Mouse (Mus musculus): ENCODE measurements at regions not wholly inside any gene's neighbourhood (a gene's known extent, or its start where the extent isn't known, plus 50 kb on each side); places are given as distances from the start of the nearest gene placed in this dataset.
A peak's percentile ranks its signal among the peaks of the same experiment; 100 is the strongest.

- Histone ChIP-seq H3K9ac (ENCODE audit: low read length) (no peak overlapping the region), H3K9me3 (ENCODE audit: control insufficient read depth, low read length) (no peaks in the 10 kb centered on the region), H3K36me3 (ENCODE audit: control insufficient read depth, insufficient read depth, low read length) (no peaks in the 10 kb centered on the region), H3K27ac (replicated peaks) (no peak overlapping the region), H3K27me3 (ENCODE audit: control insufficient read depth, insufficient read depth, low read length) (no peaks in the 10 kb centered on the region), H3K4me1 (replicated peaks; ENCODE audit: control insufficient read depth, insufficient read depth) (no peaks in the 10 kb centered on the region), H3K4me3 (ENCODE audit: low read depth, low read length) (no peak overlapping the region), H3K4me2 (replicated peaks; ENCODE audit: low read depth) (no peak overlapping the region)
- WGBS, result 62% methylated on average over 4 of the region's 4 CpGs
- ATAC-seq (ENCODE audit: low FRiP score, low TSS enrichment) (no peak), DNase-seq (ENCODE audit: low spot score) (no peak)
- TF ChIP-seq CTCF (IDR thresholded peaks at IDR 0.05; ENCODE audit: low read depth) (no peak), EP300 (optimal IDR thresholded peaks at IDR 0.05) (no peak)
Observed at GRCm38 (mm10) chr4:31395538-31395937, 568.4 kb upstream of the Map3k7 start.

DNA sequence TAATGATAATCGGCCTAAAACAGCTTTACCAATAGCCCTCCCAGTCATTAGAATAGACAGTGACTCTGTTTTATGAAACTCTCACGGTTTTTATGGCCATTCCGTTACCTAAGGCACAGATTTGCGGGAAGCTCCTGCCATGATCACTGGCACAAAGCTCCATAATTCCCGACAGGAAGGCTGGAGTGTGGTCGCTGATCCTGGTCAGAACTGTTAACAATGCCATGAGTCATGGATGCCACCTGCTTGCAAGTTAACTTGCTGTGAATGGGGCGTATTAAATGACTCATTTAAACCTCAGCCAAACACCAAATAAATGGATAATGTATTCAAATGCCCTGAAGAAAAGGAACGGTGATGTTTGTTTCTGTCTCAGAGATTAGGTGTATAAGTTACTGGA, 559.9 kb upstream of the Map3k7 start:
- no peak overlapping the region for H3K27ac ChIP-seq (replicated peaks)
- H3K9ac ChIP-seq (ENCODE audit: low read length), result no peak overlapping the region
- no peaks in the 10 kb centered on the region for H3K9me3 ChIP-seq (ENCODE audit: control insufficient read depth, low read length)
- no peak for TF ChIP-seq EP300 (optimal IDR thresholded peaks at IDR 0.05)
- no peak for TF ChIP-seq CTCF (IDR thresholded peaks at IDR 0.05; ENCODE audit: low read depth)
- no peaks in the 10 kb centered on the region for H3K36me3 ChIP-seq (ENCODE audit: control insufficient read depth, insufficient read depth, low read length)
- no peak overlapping the region for H3K4me3 ChIP-seq (ENCODE audit: low read depth, low read length)
- H3K4me1 ChIP-seq (replicated peaks; ENCODE audit: control insufficient read depth, insufficient read depth), result no peaks in the 10 kb centered on the region
- no peak overlapping the region for H3K4me2 ChIP-seq (replicated peaks; ENCODE audit: low read depth)
- WGBS, result 56% methylated on average over 8 of the region's 8 CpGs
- DNase-seq (ENCODE audit: low spot score) (no peak), ATAC-seq (ENCODE audit: low FRiP score, low TSS enrichment) (no peak)
- no peaks in the 10 kb centered on the region for H3K27me3 ChIP-seq (ENCODE audit: control insufficient read depth, insufficient read depth, low read length)

DNA sequence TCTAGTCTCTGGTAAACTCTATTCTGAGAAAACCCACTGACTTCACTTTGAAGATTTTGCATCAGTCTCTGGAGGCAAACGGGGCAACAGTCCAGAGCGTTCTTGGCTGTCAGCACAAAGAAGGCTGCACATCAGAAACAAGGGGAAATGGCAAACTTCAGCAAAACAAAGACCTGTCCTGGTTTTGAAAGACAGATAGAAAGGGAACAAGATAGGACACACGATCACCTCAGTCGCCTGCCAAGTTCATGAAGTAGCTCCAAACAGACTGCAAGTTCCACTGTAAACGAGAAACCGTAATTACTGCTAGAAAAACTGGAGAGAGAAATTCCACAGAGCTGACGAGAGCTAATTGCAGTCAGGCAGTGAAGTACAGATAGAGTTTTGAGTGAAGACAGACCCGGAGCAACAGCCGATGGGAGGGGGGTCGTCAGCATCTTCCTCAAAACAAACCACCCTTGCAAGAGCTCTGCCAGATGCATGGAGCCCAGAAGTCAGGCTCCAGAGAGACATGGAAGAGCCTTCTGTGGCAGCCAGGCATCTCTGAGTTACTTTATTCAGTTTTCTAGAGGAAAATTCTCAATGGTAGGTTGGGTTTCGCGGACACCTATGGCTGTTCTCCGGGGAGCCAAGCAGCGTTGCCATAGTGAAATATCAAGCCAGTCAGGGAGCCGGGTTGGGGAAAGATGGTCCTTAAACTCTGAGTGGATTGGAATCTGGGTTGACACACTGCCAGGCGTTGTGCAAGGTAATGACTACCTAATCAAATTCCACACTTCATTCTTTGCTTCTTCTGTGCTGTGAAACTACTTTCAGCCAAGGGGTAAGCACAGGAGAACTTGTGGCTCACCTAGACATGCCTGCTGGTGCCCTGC, 558.8 kb upstream of the Map3k7 start:
- no peak for DNase-seq (ENCODE audit: low spot score)
- Histone ChIP-seq H3K4me1 (replicated peaks; ENCODE audit: control insufficient read depth, insufficient read depth) (no peaks in the 10 kb centered on the region), H3K9ac (ENCODE audit: low read length) (no peak overlapping the region), H3K27me3 (ENCODE audit: control insufficient read depth, insufficient read depth, low read length) (no peaks in the 10 kb centered on the region), H3K4me3 (ENCODE audit: low read depth, low read length) (0 out of 2 replicates have a peak overlapping the region, but pooled peaks have one; percentile 10), H3K4me2 (replicated peaks; ENCODE audit: low read depth) (peak overlapping the region; percentile 32), H3K9me3 (ENCODE audit: control insufficient read depth, low read length) (no peaks in the 10 kb centered on the region), H3K36me3 (ENCODE audit: control insufficient read depth, insufficient read depth, low read length) (no peaks in the 10 kb centered on the region), H3K27ac (replicated peaks) (no peak overlapping the region)
- TF ChIP-seq CTCF (IDR thresholded peaks at IDR 0.05; ENCODE audit: low read depth) (no peak), EP300 (optimal IDR thresholded peaks at IDR 0.05) (no peak)
- no peak; the same call in 1 of the 2 replicates for ATAC-seq (ENCODE audit: low FRiP score, low TSS enrichment)
- WGBS, result 46% methylated on average over 16 of the region's 16 CpGs

DNA sequence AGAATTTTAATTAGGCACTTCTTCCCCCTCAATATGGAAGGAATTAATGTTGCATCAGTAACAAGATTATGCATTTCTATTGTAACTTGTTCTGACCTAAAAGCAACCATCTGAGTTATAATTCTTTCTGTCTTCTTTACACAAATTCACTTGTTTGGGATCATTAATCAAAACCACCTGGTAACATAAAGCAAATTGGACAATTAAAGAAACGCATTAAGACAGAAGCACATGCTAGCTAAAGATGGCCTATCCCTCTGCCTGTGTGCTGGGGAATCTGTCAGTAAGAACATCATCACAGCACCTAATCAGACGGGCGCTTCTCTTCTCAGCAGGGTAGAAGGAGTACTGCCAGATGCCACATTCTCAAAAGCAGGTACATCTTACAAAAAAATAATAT, 553.7 kb upstream of the Map3k7 start:
- TF ChIP-seq EP300 (optimal IDR thresholded peaks at IDR 0.05) (no peak), CTCF (IDR thresholded peaks at IDR 0.05; ENCODE audit: low read depth) (no peak)
- Histone ChIP-seq H3K4me3 (ENCODE audit: low read depth, low read length) (no peak overlapping the region), H3K9me3 (ENCODE audit: control insufficient read depth, low read length) (no peaks in the 10 kb centered on the region), H3K36me3 (ENCODE audit: control insufficient read depth, insufficient read depth, low read length) (no peaks in the 10 kb centered on the region), H3K9ac (ENCODE audit: low read length) (no peak overlapping the region), H3K27ac (replicated peaks) (no peak overlapping the region), H3K4me1 (replicated peaks; ENCODE audit: control insufficient read depth, insufficient read depth) (no peaks in the 10 kb centered on the region), H3K4me2 (replicated peaks; ENCODE audit: low read depth) (no peak overlapping the region), H3K27me3 (ENCODE audit: control insufficient read depth, insufficient read depth, low read length) (no peaks in the 10 kb centered on the region)
- DNase-seq (ENCODE audit: low spot score) (no peak), ATAC-seq (ENCODE audit: low FRiP score, low TSS enrichment) (no peak)
- WGBS, result 70% methylated on average over 3 of the region's 3 CpGs

- no peaks in the 10 kb centered on the region for H3K27me3 ChIP-seq (ENCODE audit: control insufficient read depth, insufficient read depth, low read length)
- ATAC-seq (ENCODE audit: low FRiP score, low TSS enrichment), result no peak
Observed at GRCm38 (mm10) chr4:31411770-31412525, 551.9 kb upstream of the Map3k7 start.

DNA sequence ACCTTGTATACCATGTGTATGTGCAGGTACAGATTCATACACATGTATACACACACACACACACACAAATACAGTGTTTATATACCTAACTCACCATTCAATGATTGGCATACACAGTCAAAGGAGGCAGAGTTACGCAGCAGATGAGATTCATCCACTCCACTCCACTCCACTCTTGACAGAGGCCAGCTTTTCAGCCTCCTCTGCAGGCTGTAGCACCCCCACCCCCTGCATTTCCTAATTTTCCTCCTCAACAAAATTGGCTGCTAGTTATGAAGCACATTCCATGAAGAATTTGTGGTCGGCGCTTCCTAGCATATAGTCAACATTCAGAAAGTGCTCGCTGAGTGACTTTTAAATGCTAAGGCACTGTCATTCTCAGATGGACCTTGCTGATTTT, 546.7 kb upstream of the Map3k7 start:
- TF ChIP-seq EP300 (optimal IDR thresholded peaks at IDR 0.05) (no peak), CTCF (IDR thresholded peaks at IDR 0.05; ENCODE audit: low read depth) (no peak)
- WGBS, result 81% methylated on average over 4 of the region's 4 CpGs
- Histone ChIP-seq H3K9ac (ENCODE audit: low read length) (no peak overlapping the region), H3K27ac (replicated peaks) (no peak overlapping the region), H3K27me3 (ENCODE audit: control insufficient read depth, insufficient read depth, low read length) (no peaks in the 10 kb centered on the region), H3K4me2 (replicated peaks; ENCODE audit: low read depth) (no peak overlapping the region), H3K9me3 (ENCODE audit: control insufficient read depth, low read length) (no peaks in the 10 kb centered on the region), H3K4me3 (ENCODE audit: low read depth, low read length) (no peak overlapping the region), H3K36me3 (ENCODE audit: control insufficient read depth, insufficient read depth, low read length) (no peaks in the 10 kb centered on the region), H3K4me1 (replicated peaks; ENCODE audit: control insufficient read depth, insufficient read depth) (no peaks in the 10 kb centered on the region)
- no peak for DNase-seq (ENCODE audit: low spot score)
- ATAC-seq (ENCODE audit: low FRiP score, low TSS enrichment), result no peak

More at GRCm38 (mm10) chr4:31411770-31412525, 551.9 kb upstream of the Map3k7 start:
- H3K4me1 ChIP-seq (replicated peaks; ENCODE audit: control insufficient read depth, insufficient read depth), result no peaks in the 10 kb centered on the region
- no peaks in the 10 kb centered on the region for H3K9me3 ChIP-seq (ENCODE audit: control insufficient read depth, low read length)
- TF ChIP-seq CTCF (IDR thresholded peaks at IDR 0.05; ENCODE audit: low read depth), result no peak
- no peak for TF ChIP-seq EP300 (optimal IDR thresholded peaks at IDR 0.05)
- H3K4me3 ChIP-seq (ENCODE audit: low read depth, low read length), result no peak overlapping the region
- no peak overlapping the region for H3K4me2 ChIP-seq (replicated peaks; ENCODE audit: low read depth)
- no peak overlapping the region for H3K9ac ChIP-seq (ENCODE audit: low read length)
- DNase-seq (ENCODE audit: low spot score), result no peak
- H3K27ac ChIP-seq (replicated peaks), result no peak overlapping the region
- no peaks in the 10 kb centered on the region for H3K36me3 ChIP-seq (ENCODE audit: control insufficient read depth, insufficient read depth, low read length)
- 65% methylated on average over 9 of the region's 9 CpGs for WGBS
